Mouse (Mus musculus): ENCODE data around the gene Pgc. TPM values are rescaled to one million over a fixed set of nuclear protein-coding genes. Genes with fewer than 3 reads are reported as not detected.

Gene Pgc
- total RNA-seq, 4 experiments from 2014 or later, result not detected

GRCm38 (mm10) chr17:47707961-47708360, 18.7 kb upstream of the Pgc start:
- DNase-seq (ENCODE audit: low spot score), result no peak

DNA sequence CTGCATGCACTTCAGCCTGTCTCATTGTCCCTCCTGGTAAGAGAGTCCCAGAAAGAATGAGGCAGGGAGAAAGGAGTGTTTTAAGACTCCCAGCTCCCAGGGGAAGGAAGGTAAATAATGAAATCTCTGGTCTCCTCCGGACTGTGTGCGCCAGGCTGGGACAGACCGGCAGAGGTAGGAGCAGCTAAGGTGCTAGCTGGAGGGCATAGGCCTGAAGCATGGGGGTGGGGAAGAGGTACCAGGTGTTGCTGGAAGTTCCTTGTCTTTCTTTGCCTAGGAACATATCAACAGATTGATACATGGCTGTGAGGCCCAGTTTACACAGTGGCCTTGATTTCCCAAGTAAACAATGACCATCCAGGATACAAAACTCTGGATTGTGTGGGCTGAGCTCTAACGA, 17.7 kb upstream of the Pgc start:
- no peak for DNase-seq (ENCODE audit: low spot score)

- no peak for DNase-seq (ENCODE audit: low spot score)
Measured at GRCm38 (mm10) chr17:47710036-47710435, 16.6 kb upstream of the Pgc start.

GRCm38 (mm10) chr17:47711883-47712282, 14.8 kb upstream of the Pgc start:
- DNase-seq (ENCODE audit: low spot score), result no peak

- DNase-seq (ENCODE audit: low spot score), result no peak
Measured at GRCm38 (mm10) chr17:47712889-47713571, 13.6 kb upstream of the Pgc start.

GRCm38 (mm10) chr17:47715037-47715436, 11.6 kb upstream of the Pgc start:
- no peak for DNase-seq (ENCODE audit: low spot score)

DNA sequence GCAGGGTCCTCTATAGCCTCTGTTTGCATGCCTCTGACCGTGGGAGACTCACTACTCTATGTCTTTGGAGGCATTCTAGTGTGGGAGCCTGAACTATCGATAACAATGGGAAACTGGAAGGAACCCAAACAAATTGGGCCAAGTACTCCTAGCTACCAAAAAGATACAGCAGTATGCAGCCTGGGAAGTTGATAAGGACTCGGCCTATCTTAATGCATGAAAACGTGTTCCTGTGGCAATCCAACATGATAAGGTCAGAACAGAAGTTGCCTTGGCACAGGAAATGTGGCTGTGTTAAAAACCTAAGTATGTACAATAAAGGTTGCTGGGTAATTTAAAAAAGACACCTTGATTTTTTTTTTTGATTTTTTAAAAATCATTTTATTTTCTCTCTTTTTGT, 5.5 kb upstream of the Pgc start:
- DNase-seq (ENCODE audit: low spot score), result no peak

DNA sequence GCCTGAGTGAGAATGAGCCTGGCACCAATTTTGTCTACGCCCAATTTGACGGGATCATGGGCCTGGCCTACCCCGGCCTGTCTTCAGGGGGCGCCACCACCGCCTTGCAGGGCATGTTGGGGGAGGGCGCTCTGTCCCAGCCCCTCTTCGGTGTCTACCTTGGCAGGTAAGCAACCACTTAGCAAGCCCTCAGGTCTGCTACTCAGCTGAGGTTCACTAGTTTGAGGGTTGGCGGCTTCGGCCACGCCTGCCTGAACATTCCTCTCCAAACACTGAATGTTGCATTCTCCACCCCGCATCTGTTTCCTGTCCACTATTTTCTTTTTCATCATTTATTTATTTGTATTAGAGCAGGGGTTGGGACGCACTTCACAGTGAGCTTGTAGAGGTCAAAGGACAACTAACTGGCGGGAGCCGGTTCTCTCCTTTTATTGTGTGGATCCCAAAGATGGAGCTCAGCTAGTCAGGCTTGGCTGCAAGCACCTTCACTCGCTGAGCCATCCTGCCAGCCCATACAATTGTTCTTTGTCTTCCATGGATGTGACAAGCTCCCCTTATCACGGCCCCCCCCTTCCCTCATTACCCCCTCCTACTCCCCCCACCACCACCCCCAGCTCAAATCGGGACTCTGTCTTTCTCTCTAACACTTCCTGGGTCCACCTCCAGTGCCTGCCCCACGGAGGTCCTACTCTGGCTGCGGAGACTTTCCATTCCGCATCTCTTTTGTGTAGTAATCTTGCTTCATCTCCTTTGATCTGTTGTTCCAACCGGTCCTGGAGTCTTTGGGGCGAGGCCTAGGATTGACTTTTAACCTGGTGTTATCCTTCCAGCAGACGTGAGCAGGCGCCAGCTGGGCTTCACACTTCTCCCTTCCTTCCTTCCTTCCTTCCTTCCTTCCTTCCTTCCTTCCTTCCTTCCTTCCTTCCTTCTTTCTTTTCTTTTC, 4.3 kb downstream of the Pgc start:
- DNase-seq (ENCODE audit: low spot score), result no peak

DNA sequence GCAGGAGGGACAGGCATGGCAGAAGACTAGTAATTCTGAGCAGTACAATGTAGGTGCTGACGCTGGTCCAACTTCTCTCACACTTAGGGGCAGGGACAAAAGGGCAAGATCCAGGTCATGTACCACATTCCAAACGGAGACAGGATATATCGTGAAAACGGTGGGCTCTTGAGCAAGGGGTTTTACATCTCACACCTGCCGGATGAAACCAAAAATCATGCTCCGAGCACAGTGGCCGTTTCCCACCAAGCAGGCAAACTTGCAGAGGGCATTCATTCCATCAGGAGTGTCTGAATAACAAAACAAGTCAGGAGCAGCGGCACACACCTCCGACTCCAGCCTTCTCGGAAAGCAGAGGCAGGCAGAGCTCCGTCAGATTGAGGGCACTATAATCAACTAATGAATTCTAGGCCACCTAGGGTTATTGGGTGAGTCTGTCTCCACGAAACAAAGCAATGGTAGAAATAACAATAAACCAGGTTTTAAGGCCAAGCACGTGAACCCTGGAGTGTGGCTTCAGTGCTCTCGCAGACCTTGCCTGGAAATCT, 9.0 kb downstream of the Pgc start:
- DNase-seq (ENCODE audit: low spot score), result no peak

DNA sequence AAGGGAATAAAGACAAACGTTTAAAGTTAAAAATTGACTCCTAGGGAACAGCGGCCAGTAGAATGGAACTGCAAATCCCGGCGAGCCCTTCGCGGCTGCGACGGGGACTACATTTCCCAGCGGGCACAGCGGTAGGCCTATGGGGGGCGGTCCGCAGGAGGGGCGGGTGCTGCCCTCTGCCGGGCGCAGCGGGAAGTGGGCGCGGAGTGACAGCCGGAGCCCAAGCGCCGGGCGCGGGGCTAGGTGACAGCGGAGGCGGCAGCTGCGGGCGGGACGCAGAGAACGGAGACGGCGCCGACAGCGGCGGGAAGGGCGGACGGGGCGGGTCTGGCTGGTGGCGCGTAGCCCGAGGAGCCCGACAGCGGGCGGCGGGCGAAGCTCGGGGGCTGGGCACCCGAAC, 10.2 kb downstream of the Pgc start, which contains the start of gene Tfeb:
TSS of gene Tfeb (plus strand) at position 175 of the 400 bp plus-strand sequence.
- DNase-seq (ENCODE audit: low spot score), result peak; percentile 97

DNA sequence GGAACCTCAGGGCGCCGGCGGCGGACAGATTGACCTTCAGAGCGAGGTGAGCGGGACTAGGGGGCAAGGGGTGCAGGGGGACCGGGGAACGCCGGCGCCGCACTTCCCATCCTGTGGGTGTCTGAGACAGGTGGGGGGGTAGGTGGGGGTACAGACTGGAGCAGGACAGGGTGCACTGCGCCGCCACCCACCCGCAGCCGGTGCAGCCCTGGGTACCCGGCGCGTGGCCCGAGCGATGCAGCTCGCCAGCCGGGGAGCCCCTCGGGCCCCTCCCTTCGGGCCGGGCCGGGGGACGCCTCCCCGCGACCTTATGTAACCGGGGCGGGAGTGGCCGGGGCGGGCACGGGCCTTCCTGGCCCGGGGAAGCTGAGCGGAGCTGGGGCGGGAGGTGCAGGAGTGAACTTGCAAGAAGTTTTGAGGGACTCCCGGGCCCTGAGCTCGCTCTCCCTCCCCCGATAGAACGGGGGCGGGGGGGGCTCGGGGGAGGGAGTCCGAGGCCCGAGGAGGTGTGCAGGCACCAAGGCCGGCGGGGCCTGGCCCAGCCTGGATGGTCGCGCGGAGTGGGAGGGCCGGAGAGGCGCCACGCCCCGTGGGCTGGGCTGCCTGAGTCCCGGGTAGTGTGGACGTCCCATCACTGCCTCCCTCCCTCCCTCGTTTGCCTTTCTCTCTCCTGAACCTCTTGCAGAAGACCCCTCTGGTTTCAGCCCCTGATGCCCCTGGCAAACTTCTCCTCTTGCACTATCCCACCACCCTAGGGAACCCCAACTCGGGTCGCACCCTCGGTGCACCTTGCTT, 10.8 kb downstream of the Pgc start:
- peak; percentile 86 for DNase-seq (ENCODE audit: low spot score)

DNA sequence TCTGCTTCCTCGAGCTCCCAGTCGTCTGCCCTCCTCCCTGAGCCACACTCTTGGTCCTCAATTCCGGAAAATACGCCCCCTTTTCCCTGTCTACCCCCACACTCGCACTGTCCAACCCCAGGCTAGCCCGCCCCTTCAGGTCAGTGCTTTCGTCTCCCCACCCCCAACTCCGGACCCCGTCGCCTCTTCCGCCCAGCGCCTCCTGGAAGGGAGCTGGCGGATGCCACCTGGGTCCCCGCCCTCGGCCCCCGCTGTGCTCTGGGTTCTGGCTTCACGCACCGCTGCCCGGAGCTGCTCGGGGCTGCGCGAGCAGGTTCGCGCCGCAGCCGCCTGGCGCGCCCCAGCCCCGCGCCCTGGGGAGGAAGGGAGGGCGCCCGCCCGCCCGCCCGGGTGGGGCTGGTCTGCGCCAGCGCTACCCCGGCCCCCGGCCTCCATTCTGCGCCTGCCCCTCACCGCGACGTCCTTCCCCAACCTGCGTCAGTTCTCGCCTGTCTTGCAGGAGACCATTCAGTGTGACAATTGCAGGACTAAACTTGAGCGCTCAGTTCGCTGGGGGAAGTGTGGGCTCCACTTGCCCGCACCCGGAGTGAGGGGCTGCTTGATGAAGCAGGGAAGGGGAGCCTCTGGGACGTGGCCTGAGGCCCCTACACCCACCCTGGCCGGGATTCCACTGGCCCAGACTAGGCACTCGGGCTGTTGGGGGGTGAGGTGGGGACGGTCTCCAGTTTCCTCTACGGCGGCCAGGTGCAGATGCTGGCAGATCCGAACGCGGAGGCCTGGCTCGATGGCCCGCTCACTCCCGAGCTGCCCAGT, 11.6 kb downstream of the Pgc start:
- DNase-seq (ENCODE audit: low spot score), result no peak

- DNase-seq (ENCODE audit: low spot score), result no peak
Measured at GRCm38 (mm10) chr17:47738879-47739798, 12.5 kb downstream of the Pgc start.

- DNase-seq (ENCODE audit: low spot score), result no peak
Measured at GRCm38 (mm10) chr17:47740186-47740585, 13.5 kb downstream of the Pgc start.

DNA sequence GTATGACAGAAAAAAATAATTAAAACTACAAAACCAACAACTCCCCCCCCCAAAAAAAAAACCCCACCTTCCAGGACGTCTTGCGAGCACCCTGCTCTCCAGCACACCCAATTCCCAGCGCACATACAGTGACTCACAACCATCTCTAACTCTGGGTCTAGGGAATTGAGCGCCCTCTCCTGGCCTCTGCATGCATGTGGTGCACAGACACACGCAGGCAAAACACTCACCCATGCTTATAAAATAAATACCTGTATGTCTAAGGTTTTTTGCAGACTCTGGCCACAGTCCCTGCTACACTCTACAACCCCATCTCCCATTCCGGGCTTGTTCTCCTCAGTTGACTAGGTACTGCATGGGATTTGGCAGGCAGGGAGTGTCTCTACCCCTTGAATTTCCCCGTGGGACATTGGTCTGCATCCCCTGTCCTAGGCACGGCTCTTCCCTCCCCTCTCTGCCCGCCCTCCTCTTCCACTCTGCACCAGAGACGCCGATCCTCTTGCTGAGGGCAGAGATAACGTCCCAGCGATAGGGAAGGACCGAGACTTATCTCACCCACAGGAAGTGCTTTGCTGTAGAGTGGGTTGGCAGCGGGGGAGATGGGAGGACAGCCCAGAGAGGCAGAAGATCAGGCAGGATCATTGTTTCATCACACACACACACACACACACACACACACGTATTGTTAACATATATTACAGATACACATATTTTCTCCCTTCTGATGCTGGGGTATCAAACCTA, 16.5 kb downstream of the Pgc start:
- no peak for DNase-seq (ENCODE audit: low spot score)

- DNase-seq (ENCODE audit: low spot score), result no peak
Measured at GRCm38 (mm10) chr17:47744086-47744485, 17.4 kb downstream of the Pgc start.

DNA sequence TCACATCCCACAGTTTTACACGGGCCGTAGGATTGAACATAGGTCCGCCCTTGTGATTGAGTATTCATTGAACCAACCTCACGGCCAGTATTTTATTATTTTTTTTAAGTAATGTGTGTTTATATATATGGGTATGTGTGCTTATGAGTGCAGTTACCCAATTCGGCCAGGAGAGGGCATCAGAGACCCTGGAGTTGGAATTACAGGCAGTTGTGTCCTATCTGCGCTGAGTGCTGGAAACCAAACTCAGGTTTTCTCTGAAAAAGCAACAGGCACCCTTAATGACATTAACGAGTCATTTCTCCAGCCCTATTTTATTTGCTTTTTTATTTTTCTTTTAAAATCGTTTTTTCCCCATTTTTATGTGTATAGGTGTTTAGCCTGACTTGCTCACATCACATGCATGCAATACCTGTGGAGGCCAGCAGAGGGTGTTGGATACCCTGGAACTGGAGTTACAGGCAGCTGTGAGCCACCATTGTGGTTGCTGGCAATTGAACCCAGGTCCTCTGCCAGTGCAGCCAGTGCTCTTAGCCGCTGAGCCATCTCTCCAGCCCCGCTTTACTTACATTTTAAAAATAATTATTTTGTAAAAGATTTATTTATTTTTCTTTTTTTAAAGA, 18.2 kb downstream of the Pgc start:
- no peak for DNase-seq (ENCODE audit: low spot score)

GRCm38 (mm10) chr17:47748791-47749553, 22.3 kb downstream of the Pgc start:
- DNase-seq (ENCODE audit: low spot score), result no peak
